Mouse (Mus musculus) MEL (cell line): ENCODE results near the gene Cend1. TPM values are rescaled to one million over a fixed set of nuclear protein-coding genes. Genes with fewer than 3 reads are reported as not detected.

Experiments
- DNase-seq: peaks from one replicate; pipeline ENCODE4 v3.0.0; 2011; ENCODE audit warnings: low read depth, low spot score
- H3K27ac ChIP-seq: 2 replicates; pipeline ENCODE4 v1.5.1; 2012; ENCODE audit warnings: low read depth, mild to moderate bottlenecking, control low read depth, low read length, moderate library complexity; ENCODE audit not compliant: control insufficient read depth
- H3K27me3 ChIP-seq, 2 experiments: fragments of 150-350 bp in 1 of 2; sonication (generic) in 1 of 2; 2 replicates each; pipeline ENCODE4 v1.6.1; 2012; ENCODE audit warnings: low read length in 2 of 2, mild to moderate bottlenecking in 2 of 2, improper control_type of control experiment in 1 of 2, moderate library complexity in 1 of 2; ENCODE audit not compliant: insufficient read depth in 2 of 2, control insufficient read depth in 1 of 2
- H3K36me3 ChIP-seq, 2 experiments: 2 replicates each; pipeline ENCODE4 v1.6.1; 2012 to 2014; ENCODE audit warnings: low read length in 2 of 2, improper control_type of control experiment in 1 of 2, inconsistent platforms in 1 of 2, mild to moderate bottlenecking in 1 of 2; ENCODE audit not compliant: insufficient read depth in 2 of 2, control insufficient read depth in 1 of 2
- H3K4me1 ChIP-seq, 2 experiments: fragments of 150-350 bp in 1 of 2; sonication (generic) in 1 of 2; 2 replicates each; pipeline ENCODE4 v1.6.1; 2012; ENCODE audit warnings: low read length in 2 of 2, improper control_type of control experiment in 1 of 2, mild to moderate bottlenecking in 1 of 2; ENCODE audit not compliant: insufficient read depth in 2 of 2, control insufficient read depth in 1 of 2
- H3K4me3 ChIP-seq, 2 experiments: fragments of 150-350 bp in 1 of 2; sonication (generic) in 1 of 2; 2 replicates each; pipeline ENCODE4 v1.5.1; 2012; ENCODE audit warnings: low read depth in 2 of 2, low read length in 2 of 2, mild to moderate bottlenecking in 2 of 2, moderate library complexity in 2 of 2, control low read depth in 1 of 2, improper control_type of control experiment in 1 of 2; ENCODE audit not compliant: control insufficient read depth in 1 of 2, insufficient read depth in 1 of 2
- H3K79me2 ChIP-seq: 2 replicates; pipeline ENCODE4 v1.6.1; 2012; ENCODE audit warnings: mild to moderate bottlenecking, low read length, moderate library complexity; ENCODE audit not compliant: control insufficient read depth, poor library complexity, insufficient read depth
- H3K9ac ChIP-seq: 2 replicates; pipeline ENCODE4 v1.6.1; 2012; ENCODE audit warnings: low read depth, mild to moderate bottlenecking, control low read depth, low read length, moderate library complexity; ENCODE audit not compliant: control insufficient read depth, poor library complexity, severe bottlenecking
- H3K9me3 ChIP-seq: fragments of 150-350 bp; sonication (generic); replicated peaks from 2 replicates; pipeline ENCODE4 v1.6.1; 2012; ENCODE audit warnings: mild to moderate bottlenecking, low read length, improper control_type of control experiment, moderate library complexity; ENCODE audit not compliant: insufficient read depth
- CHD1 ChIP-seq: IDR thresholded peaks from 2 replicates; pipeline ENCODE4 v1.6.1; 2012; ENCODE audit warnings: low read depth, mild to moderate bottlenecking, inconsistent platforms, low read length, improper control_type of control experiment
- CHD2 ChIP-seq: IDR thresholded peaks from 2 replicates; pipeline ENCODE4 v1.6.1; 2011; ENCODE audit warnings: low read length, improper control_type of control experiment
- CTCF ChIP-seq, 3 experiments: IDR thresholded peaks in 2 of 3; conservative IDR thresholded peaks in 1 of 3; 2 replicates each; pipeline ENCODE4 v1.5.1; 2011 to 2012; ENCODE audit warnings: low read length in 3 of 3, low read depth in 2 of 3, mild to moderate bottlenecking in 2 of 3, improper control_type of control experiment in 1 of 3, inconsistent platforms in 1 of 3, mixed read lengths in 1 of 3, moderate library complexity in 1 of 3; ENCODE audit not compliant: control insufficient read depth in 1 of 3, insufficient read depth in 1 of 3, poor library complexity in 1 of 3, severe bottlenecking in 1 of 3
- EP300 ChIP-seq, 2 experiments: IDR thresholded peaks; 2 replicates each; pipeline ENCODE4 v1.6.1; 2011; ENCODE audit warnings: improper control_type of control experiment in 2 of 2, low read length in 2 of 2, low read depth in 1 of 2, mild to moderate bottlenecking in 1 of 2
- ETS1 ChIP-seq: IDR thresholded peaks from 2 replicates; pipeline ENCODE4 v1.6.1; 2012; ENCODE audit warnings: low read depth, mild to moderate bottlenecking, inconsistent platforms, low read length, improper control_type of control experiment, moderate library complexity
- MAFK ChIP-seq: IDR thresholded peaks from 2 replicates; pipeline ENCODE4 v1.6.1; 2011; ENCODE audit warnings: low read depth, mild to moderate bottlenecking, low read length, improper control_type of control experiment, borderline replicate concordance
- MAX ChIP-seq: IDR thresholded peaks from 2 replicates; pipeline ENCODE4 v1.6.1; 2011; ENCODE audit warnings: low read length, improper control_type of control experiment
- MAZ ChIP-seq: IDR thresholded peaks from 2 replicates; pipeline ENCODE4 v1.6.1; 2012; ENCODE audit warnings: low read depth, mild to moderate bottlenecking, inconsistent platforms, low read length, improper control_type of control experiment
- MXI1 ChIP-seq: IDR thresholded peaks from 2 replicates; pipeline ENCODE4 v1.6.1; 2011; ENCODE audit warnings: mild to moderate bottlenecking, low read depth, low read length, improper control_type of control experiment
- MYB ChIP-seq: IDR thresholded peaks from 2 replicates; pipeline ENCODE4 v1.6.1; 2011; ENCODE audit warnings: mild to moderate bottlenecking, low read depth, low read length, improper control_type of control experiment
- NELFE ChIP-seq: IDR thresholded peaks from 2 replicates; pipeline ENCODE4 v1.6.1; 2011; ENCODE audit warnings: low read depth, low read length, improper control_type of control experiment
- POLR2A ChIP-seq, 2 experiments: IDR thresholded peaks; 2 replicates each; pipeline ENCODE4 v1.6.1; 2011 to 2012; ENCODE audit warnings: low read length in 2 of 2, mild to moderate bottlenecking in 2 of 2, control low read depth in 1 of 2, improper control_type of control experiment in 1 of 2, low read depth in 1 of 2, moderate library complexity in 1 of 2; ENCODE audit not compliant: control insufficient read depth in 1 of 2, insufficient read depth in 1 of 2, poor library complexity in 1 of 2
- RCOR1 ChIP-seq: IDR thresholded peaks from 2 replicates; pipeline ENCODE4 v1.6.1; 2012; ENCODE audit warnings: low read depth, mild to moderate bottlenecking, inconsistent platforms, low read length, improper control_type of control experiment
- SIN3A ChIP-seq: IDR thresholded peaks from 2 replicates; pipeline ENCODE4 v1.6.1; 2012; ENCODE audit warnings: low read length, improper control_type of control experiment, inconsistent platforms
- SMC3 ChIP-seq: IDR thresholded peaks from 2 replicates; pipeline ENCODE4 v1.6.1; 2011; ENCODE audit warnings: low read depth, low read length, improper control_type of control experiment
- TAL1 ChIP-seq: IDR thresholded peaks from 2 replicates; pipeline ENCODE4 v1.6.1; 2012; ENCODE audit warnings: mild to moderate bottlenecking, inconsistent platforms, low read length, moderate library complexity, mixed read lengths
- TBP ChIP-seq: IDR thresholded peaks from 2 replicates; pipeline ENCODE4 v1.8.0; 2011; ENCODE audit warnings: low read depth, low read length, improper control_type of control experiment
- TCF12 ChIP-seq: IDR thresholded peaks from 2 replicates; pipeline ENCODE4 v1.6.1; 2014; ENCODE audit warnings: low read depth, mild to moderate bottlenecking, inconsistent platforms, low read length, improper control_type of control experiment, moderate library complexity
- USF1 ChIP-seq: IDR thresholded peaks from 2 replicates; pipeline ENCODE4 v1.6.1; 2014; ENCODE audit warnings: low read depth, mild to moderate bottlenecking, inconsistent platforms, low read length, improper control_type of control experiment, moderate library complexity
- ZC3H11A ChIP-seq: IDR thresholded peaks from 2 replicates; pipeline ENCODE4 v1.6.1; 2012; ENCODE audit warnings: low read depth, mild to moderate bottlenecking, inconsistent platforms, low read length, improper control_type of control experiment
- ZMIZ1 ChIP-seq: IDR thresholded peaks from 2 replicates; pipeline ENCODE4 v1.6.1; 2012; ENCODE audit warnings: low read depth, mild to moderate bottlenecking, inconsistent platforms, low read length, improper control_type of control experiment, moderate library complexity
- polyA plus RNA-seq, 2 experiments: library from polyadenylated mRNA; stranded (reverse) in 1 of 2; unstranded in 1 of 2; fragments of >175 nt in 1 of 2; fragments of >200 nt in 1 of 2; gene quantifications; 2 replicates each; pipeline versions ENCODE4 v1.2.1 to v1.2.4; 2012; ENCODE audit warnings: low replicate concordance in 2 of 2, low read depth in 1 of 2; ENCODE audit not compliant: insufficient read length in 2 of 2, insufficient read depth in 1 of 2, missing spikeins in 1 of 2
- total RNA-seq: library from RNA; depleted of rRNA; stranded (reverse); fragments of 300-350 nt; gene quantifications from 2 replicates; pipeline ENCODE4 v1.2.3, GENCODE M21; 2012

Cend1 gene
- total and polyA plus RNA-seq, 3 experiments = not detected

DNA sequence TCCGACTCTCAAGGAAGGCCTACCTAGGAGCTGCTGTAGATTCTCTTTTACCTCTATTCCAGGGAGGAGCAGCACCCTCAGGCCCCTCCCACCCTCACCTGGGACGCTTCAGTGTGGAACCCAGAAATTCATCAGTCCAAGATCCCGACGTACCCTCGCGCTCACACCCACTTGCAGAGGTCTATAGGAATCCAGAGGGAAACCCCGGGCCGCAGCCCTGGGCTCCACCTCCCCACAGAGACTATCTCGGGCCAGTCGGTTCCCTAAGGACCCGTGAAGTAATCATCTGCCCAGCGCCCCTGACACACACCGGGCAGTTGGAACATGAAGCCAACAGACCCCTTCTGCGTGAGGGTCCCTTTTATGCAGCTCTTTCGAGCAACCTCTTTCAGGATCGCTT is 16.0 kb downstream of the Cend1 start:
- peaks cover 2 to 15% of the 10 kb centered on the region in 2 experiments for H3K4me1 ChIP-seq

DNA sequence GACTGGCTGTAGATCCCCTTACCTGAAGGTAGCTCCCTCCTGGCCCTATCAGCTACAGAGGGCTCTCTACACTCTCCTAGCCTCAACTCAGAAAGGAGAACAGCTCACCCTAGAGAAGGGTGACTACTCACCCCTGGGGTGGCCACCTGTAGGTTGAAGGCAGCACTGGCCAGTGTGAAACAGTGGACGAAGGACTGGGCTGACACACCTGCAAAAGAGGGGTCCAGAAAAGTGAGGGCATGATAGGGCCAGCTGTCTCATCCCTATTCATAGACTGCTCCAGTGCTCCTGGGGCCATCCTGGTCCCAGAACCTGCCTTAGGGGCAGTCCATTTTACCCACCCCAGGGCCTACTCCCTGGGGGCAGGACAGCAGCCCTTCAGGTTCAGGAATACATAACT is 17.6 kb downstream of the Cend1 start:
- TF ChIP-seq CHD2 (no peak), MYB (no peak), SMC3 (no peak), EP300 (IDR thresholded peaks at IDR 0.05; ENCODE audit: low read depth in 1 of 2, low read length in 2 of 2) (no peak), CHD1 (no peak), ETS1 (no peak), RCOR1 (no peak), CTCF (IDR thresholded peaks at IDR 0.05 in 2 of 3, conservative IDR thresholded peaks at IDR 0.05 in 1 of 3; ENCODE audit: control insufficient read depth in 1 of 3, insufficient read depth in 1 of 3, low read depth in 2 of 3, low read length in 3 of 3, poor library complexity in 1 of 3, severe bottlenecking in 1 of 3) (no peak), POLR2A (IDR thresholded peaks at IDR 0.05; ENCODE audit: control insufficient read depth in 1 of 2, insufficient read depth in 1 of 2, low read depth in 1 of 2, low read length in 2 of 2, poor library complexity in 1 of 2) (no peak), ZMIZ1 (no peak), TAL1 (no peak), MAFK (no peak), ZC3H11A (no peak), NELFE (no peak), MAX (no peak), USF1 (no peak), TBP (no peak)
- no peak overlapping the region for H3K4me3 ChIP-seq
- H3K9me3 ChIP-seq = no peaks in the 10 kb centered on the region
- H3K27ac ChIP-seq = no peak overlapping the region
- H3K9ac ChIP-seq = no peak overlapping the region
- H3K79me2 ChIP-seq = peaks cover 4% of the 10 kb centered on the region; the same call in 1 of the 2 replicates
- H3K27me3 ChIP-seq = no peaks in the 10 kb centered on the region
- DNase-seq = no peak
- peaks cover 2 to 12% of the 10 kb centered on the region in 2 experiments for H3K4me1 ChIP-seq
- peaks cover 0 to 8% of the 10 kb centered on the region in 2 experiments; a peak in 2 of 4 replicates for H3K36me3 ChIP-seq

More for the DNA sequence above, 16.0 kb downstream of the Cend1 start:
- TF ChIP-seq SIN3A (peak; percentile 22; the same call in 1 of the 2 replicates), TCF12 (no peak), MXI1 (0 out of 2 replicates have a peak, but pooled peaks have one; percentile 6), MAZ (no peak)
- Histone ChIP-seq H3K36me3 (peaks cover 0 to 8% of the 10 kb centered on the region in 2 experiments; a peak in 3 of 4 replicates), H3K27me3 (no peaks in the 10 kb centered on the region), H3K9ac (peak overlapping the region; percentile 85), H3K9me3 (no peaks in the 10 kb centered on the region), H3K79me2 (peaks cover 4% of the 10 kb centered on the region; the same call in 1 of the 2 replicates), H3K4me3 (peak overlapping the region; percentile 86 to 100), H3K27ac (no peak overlapping the region)
- peak; percentile 50 for DNase-seq
